Mouse (Mus musculus) embryonic facial prominence, embryonic 14.5 days (tissue): Measurements from ENCODE around the gene Taf13. TPM values are rescaled to one million over a fixed set of nuclear protein-coding genes. Genes with fewer than 3 reads are reported as not detected.
A peak's percentile ranks its signal among the peaks of the same experiment; 100 is the strongest.

Source experiments
- ATAC-seq: fragments of 200-750 bp; cut with Nextera tagmentation; 2 replicates; pipeline ENCODE4 v1.8.0; 2017; ENCODE audit warnings: low read depth, moderate number of reproducible peaks, moderate TSS enrichment
- DNase-seq: peaks from one replicate; pipeline ENCODE4 v3.0.0-alpha.2; 2015; ENCODE audit warnings: low spot score
- H3K27ac ChIP-seq: fragments of 300-500 bp; sonication (generic); replicated peaks from 2 replicates; pipeline ENCODE4 v1.5.1; 2014; ENCODE audit warnings: low read depth, mild to moderate bottlenecking, low read length, moderate library complexity
- H3K27me3 ChIP-seq: fragments of 300-500 bp; sonication (generic); replicated peaks from 2 replicates; pipeline ENCODE4 v1.6.1; 2014; ENCODE audit warnings: low read length; ENCODE audit not compliant: control insufficient read depth, insufficient read depth
- H3K36me3 ChIP-seq: fragments of 300-500 bp; sonication (generic); 2 replicates; pipeline ENCODE4 v1.6.1; 2014; ENCODE audit warnings: low read length, mixed read lengths; ENCODE audit not compliant: control insufficient read depth, insufficient read depth
- H3K4me1 ChIP-seq: fragments of 300-500 bp; sonication (generic); 2 replicates; pipeline ENCODE4 v1.6.1; 2014; ENCODE audit warnings: antibody characterized with exemption, low read length; ENCODE audit not compliant: control insufficient read depth, insufficient read depth
- H3K4me2 ChIP-seq: fragments of 300-500 bp; sonication (generic); 2 replicates; pipeline ENCODE4 v1.6.1; 2014; ENCODE audit warnings: low read depth, mild to moderate bottlenecking, low read length, moderate library complexity, mixed read lengths
- H3K4me3 ChIP-seq: fragments of 300-500 bp; sonication (generic); 2 replicates; pipeline ENCODE4 v1.5.1; 2014; ENCODE audit warnings: low read depth, mild to moderate bottlenecking, low read length
- H3K9ac ChIP-seq: fragments of 300-500 bp; sonication (generic); 2 replicates; pipeline ENCODE4 v1.6.1; 2014; ENCODE audit warnings: low read depth, mild to moderate bottlenecking, low read length, moderate library complexity, mixed read lengths
- H3K9me3 ChIP-seq: fragments of 300-500 bp; sonication (generic); 2 replicates; pipeline ENCODE4 v1.6.1; 2016; ENCODE audit warnings: low read length; ENCODE audit not compliant: control insufficient read depth
- WGBS: fragments of 180-500 bp; shearing (Covaris S2); extraction: QIAGEN DNeasy Blood & Tissue Kit; methylation state at CpG from one replicate; pipeline ENCODE4 v1.1.7; 2014; 5-methylcytosine and 5-hydroxymethylcytosine counted together
- polyA plus RNA-seq: library from polyadenylated mRNA; unstranded; fragments of >200 nt; fragmentation: Nextera tagmentation; extraction: Ambion mirVana; gene quantifications from 2 replicates; pipeline ENCODE4 v1.2.1, GENCODE M21; 2014

Gene Taf13
- polyA plus RNA-seq, 1 experiment from 2014 or later, result 40.2 TPM

- no peak overlapping the region for H3K27ac ChIP-seq
- peak overlapping the region; percentile 60 for H3K4me2 ChIP-seq
- H3K4me1 ChIP-seq, result peaks cover 4% of the 10 kb centered on the region; the same call in 1 of the 2 replicates
- H3K9me3 ChIP-seq, result no peaks in the 10 kb centered on the region
- H3K4me3 ChIP-seq, result peak overlapping the region; percentile 30
- H3K9ac ChIP-seq, result peak overlapping the region; percentile 38; the same call in 1 of the 2 replicates
- ATAC-seq (peak; percentile 84), DNase-seq (peak; percentile 96)
- 1% methylated on average over 17 of the region's 17 CpGs for WGBS
- H3K36me3 ChIP-seq, result no peaks in the 10 kb centered on the region
- peaks cover 26% of the 10 kb centered on the region for H3K27me3 ChIP-seq
Observed at GRCm38 (mm10) chr3:108537303-108537702, 34.2 kb upstream of the Taf13 start.

GRCm38 (mm10) chr3:108542299-108542698, 29.2 kb upstream of the Taf13 start:
- no peak for ATAC-seq
- no peaks in the 10 kb centered on the region for H3K27me3 ChIP-seq
- DNase-seq, result no peak
- no peak overlapping the region for H3K9ac ChIP-seq
- WGBS, result 79% methylated on average over 11 of the region's 11 CpGs
- H3K9me3 ChIP-seq, result no peaks in the 10 kb centered on the region
- H3K36me3 ChIP-seq, result no peaks in the 10 kb centered on the region
- no peak overlapping the region for H3K27ac ChIP-seq
- no peak overlapping the region for H3K4me3 ChIP-seq
- peaks cover 4% of the 10 kb centered on the region; the same call in 1 of the 2 replicates for H3K4me1 ChIP-seq
- no peak overlapping the region for H3K4me2 ChIP-seq

GRCm38 (mm10) chr3:108554111-108554561, 17.4 kb upstream of the Taf13 start:
- H3K4me2 ChIP-seq, result peak overlapping the region; percentile 72
- peaks cover 23% of the 10 kb centered on the region for H3K36me3 ChIP-seq
- no peaks in the 10 kb centered on the region for H3K9me3 ChIP-seq
- H3K9ac ChIP-seq, result peak overlapping the region; percentile 93
- H3K27me3 ChIP-seq, result no peaks in the 10 kb centered on the region
- H3K4me3 ChIP-seq, result peak overlapping the region; percentile 76
- WGBS, result 0% methylated on average over 29 of the region's 42 CpGs
- DNase-seq (peak; percentile 21), ATAC-seq (peak; percentile 65)
- H3K4me1 ChIP-seq, result no peaks in the 10 kb centered on the region
- peak overlapping the region; percentile 85 for H3K27ac ChIP-seq

GRCm38 (mm10) chr3:108554587-108555312, 16.7 kb upstream of the Taf13 start:
- H3K4me3 ChIP-seq, result peak overlapping the region; percentile 76
- peaks cover 29% of the 10 kb centered on the region for H3K36me3 ChIP-seq
- H3K4me2 ChIP-seq, result peak overlapping the region; percentile 72
- ATAC-seq (peak; percentile 97), DNase-seq (peak; percentile 99)
- no peaks in the 10 kb centered on the region for H3K9me3 ChIP-seq
- peak overlapping the region; percentile 93 for H3K9ac ChIP-seq
- H3K4me1 ChIP-seq, result no peaks in the 10 kb centered on the region
- 15% methylated on average over 22 of the region's 22 CpGs for WGBS
- H3K27ac ChIP-seq, result peak overlapping the region; percentile 85
- H3K27me3 ChIP-seq, result no peaks in the 10 kb centered on the region

GRCm38 (mm10) chr3:108557888-108558287, 13.6 kb upstream of the Taf13 start:
- no peak for ATAC-seq
- Histone ChIP-seq H3K27me3 (no peaks in the 10 kb centered on the region), H3K36me3 (peaks cover 36% of the 10 kb centered on the region), H3K9me3 (no peaks in the 10 kb centered on the region), H3K9ac (no peak overlapping the region), H3K4me3 (no peak overlapping the region), H3K4me1 (peaks cover 4% of the 10 kb centered on the region; the same call in 1 of the 2 replicates), H3K27ac (no peak overlapping the region), H3K4me2 (no peak overlapping the region)
- WGBS, result 95% methylated on average over 4 of the region's 4 CpGs
- no peak for DNase-seq

GRCm38 (mm10) chr3:108562133-108562730, 9.3 kb upstream of the Taf13 start, which contains the start of gene Tmem167b:
Gene Tmem167b, minus strand, starts transcription at chr3:108562466.
- H3K4me1 ChIP-seq, result peaks cover 4% of the 10 kb centered on the region; the same call in 1 of the 2 replicates
- H3K27me3 ChIP-seq, result no peaks in the 10 kb centered on the region
- ATAC-seq, result peak; percentile 98
- H3K4me2 ChIP-seq, result peak within 1 kb of the TSS; percentile 66
- H3K27ac ChIP-seq, result peak within 1 kb of the TSS; percentile 87
- DNase-seq, result peak; percentile 100
- WGBS, result under 1% methylated on average over 39 of the region's 45 CpGs
- H3K4me3 ChIP-seq, result peak within 1 kb of the TSS; percentile 78
- peak within 1 kb of the TSS; percentile 89 for H3K9ac ChIP-seq
- peaks cover 30% of the 10 kb centered on the region for H3K36me3 ChIP-seq
- no peaks in the 10 kb centered on the region for H3K9me3 ChIP-seq

- peak overlapping the region; percentile 89 for H3K9ac ChIP-seq
- ATAC-seq, result peak; percentile 70
- H3K27me3 ChIP-seq, result no peaks in the 10 kb centered on the region
- H3K27ac ChIP-seq, result peak overlapping the region; percentile 87
- H3K36me3 ChIP-seq, result peaks cover 25% of the 10 kb centered on the region
- DNase-seq, result peak; percentile 82
- peaks cover 4% of the 10 kb centered on the region; the same call in 1 of the 2 replicates for H3K4me1 ChIP-seq
- peak overlapping the region; percentile 66 for H3K4me2 ChIP-seq
- peak overlapping the region; percentile 78 for H3K4me3 ChIP-seq
- 4% methylated on average over 15 of the region's 15 CpGs for WGBS
- no peaks in the 10 kb centered on the region for H3K9me3 ChIP-seq
Observed at GRCm38 (mm10) chr3:108562777-108563271, 8.7 kb upstream of the Taf13 start.

GRCm38 (mm10) chr3:108563309-108563708, 8.2 kb upstream of the Taf13 start:
- H3K4me1 ChIP-seq, result peaks cover 4% of the 10 kb centered on the region; the same call in 1 of the 2 replicates
- ATAC-seq (peak; percentile 4; the same call in 1 of the 2 replicates), DNase-seq (peak; percentile 92)
- peak overlapping the region; percentile 89 for H3K9ac ChIP-seq
- H3K36me3 ChIP-seq, result peaks cover 21% of the 10 kb centered on the region
- H3K4me3 ChIP-seq, result peak overlapping the region; percentile 78
- H3K27ac ChIP-seq, result peak overlapping the region; percentile 87
- H3K9me3 ChIP-seq, result no peaks in the 10 kb centered on the region
- 5% methylated on average over 4 of the region's 4 CpGs for WGBS
- H3K4me2 ChIP-seq, result peak overlapping the region; percentile 66
- no peaks in the 10 kb centered on the region for H3K27me3 ChIP-seq
